Mouse (Mus musculus) small intestine, adult 2 months (tissue): ENCODE measurements around the gene Myh7. TPM values are rescaled to one million over a fixed set of nuclear protein-coding genes. Genes with fewer than 3 reads are reported as not detected.

Source experiments
- H3K27ac ChIP-seq: fragments of 200-500 bp; 2 replicates; pipeline ENCODE4 v1.5.1; 2012; ENCODE audit warnings: low read depth, low read length, control low read depth, inconsistent platforms; ENCODE audit not compliant: insufficient read depth
- H3K27me3 ChIP-seq: fragments of 200-500 bp; 2 replicates; pipeline ENCODE4 v1.6.1; 2012; ENCODE audit warnings: mild to moderate bottlenecking, moderate library complexity, low read length, inconsistent platforms; ENCODE audit not compliant: control insufficient read depth, insufficient read depth
- H3K36me3 ChIP-seq: fragments of 200-500 bp; 2 replicates; pipeline ENCODE4 v1.6.1; 2012; ENCODE audit warnings: mild to moderate bottlenecking, low read length, control low read depth, inconsistent platforms; ENCODE audit not compliant: control insufficient read depth, insufficient read depth
- H3K4me1 ChIP-seq: fragments of 200-500 bp; 2 replicates; pipeline ENCODE4 v1.6.1; 2012; ENCODE audit warnings: low read length, inconsistent platforms, mixed read lengths; ENCODE audit not compliant: control insufficient read depth, insufficient read depth, insufficient read length
- H3K4me3 ChIP-seq: fragments of 200-500 bp; 2 replicates; pipeline ENCODE4 v1.5.1; 2012; ENCODE audit warnings: low read depth, mild to moderate bottlenecking, control low read depth, inconsistent platforms, low read length, moderate library complexity
- CTCF ChIP-seq: fragments of 200-500 bp; IDR thresholded peaks from 2 replicates; pipeline ENCODE4 v1.5.1; 2012; ENCODE audit warnings: low read depth, mild to moderate bottlenecking, control low read depth, inconsistent platforms, low read length, moderate library complexity, mixed read lengths; ENCODE audit not compliant: insufficient replicate concordance, insufficient read length; ENCODE audit errors: extremely low read depth
- POLR2A ChIP-seq: fragments of 200-500 bp; IDR thresholded peaks from 2 replicates; pipeline ENCODE4 v1.6.1; 2012; ENCODE audit warnings: low read depth, mild to moderate bottlenecking, control low read depth, inconsistent platforms, low read length, moderate library complexity
- WGBS: fragments of 180-500 bp; shearing (Covaris S2); methylation state at CpG from one replicate; pipeline ENCODE4 v1.1.7; 2018; 5-methylcytosine and 5-hydroxymethylcytosine counted together
- polyA plus RNA-seq: library from polyadenylated mRNA; depleted of rRNA; stranded (reverse); fragments of >200 nt; gene quantifications from 2 replicates; pipeline ENCODE4 v1.2.3, GENCODE M21; 2012

Myh7 gene
- polyA plus RNA-seq, 1 experiment: 0.10 TPM

GRCm38 (mm10) chr14:54958503-54958902 lies 35.9 kb downstream of the Myh7 start:
- TF ChIP-seq POLR2A (no peak), CTCF (no peak)

DNA sequence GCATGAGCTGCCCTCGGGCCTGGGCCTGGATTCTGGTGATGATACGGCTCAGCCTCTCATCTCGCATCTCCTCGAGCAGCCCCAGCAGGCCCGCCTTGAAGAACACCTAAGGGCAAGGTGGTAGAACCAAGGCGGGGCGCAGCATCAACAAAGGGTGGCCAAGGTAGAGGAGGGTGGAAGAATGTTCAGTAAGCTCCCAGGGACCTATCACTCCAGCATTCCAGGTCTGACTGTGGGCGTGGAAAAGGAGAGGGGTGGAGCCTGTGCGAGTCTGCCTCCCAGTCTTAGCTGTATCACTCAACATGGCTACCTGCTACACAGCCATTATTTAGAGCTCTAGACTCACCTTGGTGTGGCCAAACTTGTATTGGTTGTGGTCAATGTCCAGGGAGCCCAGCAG lies 37.9 kb downstream of the Myh7 start:
- TF ChIP-seq POLR2A: no peak
- TF ChIP-seq CTCF: no peak
- Histone ChIP-seq H3K4me1 (no peaks in the 10 kb centered on the region), H3K4me3 (no peak overlapping the region), H3K27me3 (no peaks in the 10 kb centered on the region), H3K27ac (no peak overlapping the region), H3K36me3 (no peaks in the 10 kb centered on the region)
- WGBS: 76% methylated on average over 9 of the region's 9 CpGs

More at GRCm38 (mm10) chr14:54958503-54958902, 35.9 kb downstream of the Myh7 start:
- H3K27me3 ChIP-seq: no peaks in the 10 kb centered on the region
- no peaks in the 10 kb centered on the region for H3K4me1 ChIP-seq
- 79% methylated on average over 4 of the region's 4 CpGs for WGBS
- H3K4me3 ChIP-seq: no peak overlapping the region
- no peaks in the 10 kb centered on the region for H3K36me3 ChIP-seq
- H3K27ac ChIP-seq: no peak overlapping the region

GRCm38 (mm10) chr14:54955481-54955880 lies 38.9 kb downstream of the Myh7 start:
- H3K27me3 ChIP-seq: no peaks in the 10 kb centered on the region
- WGBS: 76% methylated on average over 3 of the region's 3 CpGs
- TF ChIP-seq POLR2A (no peak), CTCF (no peak)
- H3K4me3 ChIP-seq: no peak overlapping the region
- no peaks in the 10 kb centered on the region for H3K4me1 ChIP-seq
- H3K36me3 ChIP-seq: no peaks in the 10 kb centered on the region
- H3K27ac ChIP-seq: no peak overlapping the region

DNA sequence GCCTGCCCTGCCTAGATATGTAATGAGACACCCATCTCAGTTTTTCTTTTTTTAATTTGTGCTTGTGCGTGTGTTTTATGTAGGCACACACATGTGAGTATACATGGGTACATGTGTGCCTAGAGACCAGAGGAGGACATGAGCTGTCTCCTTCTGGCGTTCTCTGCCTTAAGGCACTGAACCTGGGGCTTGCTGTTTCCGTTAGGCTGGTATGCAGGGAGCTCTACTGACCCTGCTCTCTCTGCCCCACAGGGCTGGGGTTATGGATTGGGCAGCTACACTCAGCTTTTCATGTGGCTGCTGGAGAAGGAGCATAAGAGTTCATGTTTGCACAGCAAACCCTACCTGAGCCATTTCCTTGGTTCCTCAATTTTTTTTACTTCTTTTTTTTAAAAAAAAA lies 40.0 kb downstream of the Myh7 start:
- WGBS: 66% methylated on average over 3 of the region's 3 CpGs
- H3K4me3 ChIP-seq: no peak overlapping the region
- H3K27ac ChIP-seq: no peak overlapping the region
- TF ChIP-seq CTCF: no peak
- no peak for TF ChIP-seq POLR2A
- no peaks in the 10 kb centered on the region for H3K4me1 ChIP-seq
- no peaks in the 10 kb centered on the region for H3K27me3 ChIP-seq
- H3K36me3 ChIP-seq: no peaks in the 10 kb centered on the region

DNA sequence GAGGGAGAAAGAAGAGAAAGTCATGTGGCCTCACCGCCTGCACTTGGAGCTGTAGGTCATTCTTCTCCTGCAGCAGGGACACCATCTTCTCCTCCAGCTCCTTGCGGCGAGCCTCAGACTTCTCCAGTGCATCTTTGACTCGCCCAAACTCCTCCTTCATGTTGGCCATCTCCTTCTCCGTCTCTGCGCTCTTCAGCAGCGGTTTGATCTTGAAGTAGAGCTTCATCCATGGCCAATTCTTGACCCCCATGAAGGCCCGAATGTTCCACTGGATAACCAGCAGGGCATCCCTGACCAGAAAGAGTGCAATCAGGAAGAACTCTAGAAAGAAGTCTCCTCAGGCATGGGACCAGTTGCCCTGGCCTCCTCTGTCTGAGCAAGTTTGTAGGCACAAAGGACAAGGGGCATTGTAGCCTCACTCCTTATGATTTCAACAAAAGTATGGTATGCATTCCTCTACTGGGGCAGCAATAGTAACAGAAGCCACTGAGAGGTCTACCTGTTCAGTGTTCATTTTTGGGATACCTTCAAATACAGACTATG lies 40.7 kb downstream of the Myh7 start:
- no peaks in the 10 kb centered on the region for H3K36me3 ChIP-seq
- no peak overlapping the region for H3K4me3 ChIP-seq
- H3K27me3 ChIP-seq: no peaks in the 10 kb centered on the region
- WGBS: 91% methylated on average over 8 of the region's 8 CpGs
- H3K4me1 ChIP-seq: no peaks in the 10 kb centered on the region
- H3K27ac ChIP-seq: no peak overlapping the region
- TF ChIP-seq CTCF (no peak), POLR2A (no peak)

- WGBS: 87% methylated on average over 6 of the region's 6 CpGs
- TF ChIP-seq CTCF (no peak), POLR2A (no peak)
- Histone ChIP-seq H3K4me1 (no peaks in the 10 kb centered on the region), H3K27ac (no peak overlapping the region), H3K27me3 (no peaks in the 10 kb centered on the region), H3K4me3 (no peak overlapping the region), H3K36me3 (no peaks in the 10 kb centered on the region)
These were observed 42.8 kb downstream of the Myh7 start for GRCm38 (mm10) chr14:54951587-54951986.

DNA sequence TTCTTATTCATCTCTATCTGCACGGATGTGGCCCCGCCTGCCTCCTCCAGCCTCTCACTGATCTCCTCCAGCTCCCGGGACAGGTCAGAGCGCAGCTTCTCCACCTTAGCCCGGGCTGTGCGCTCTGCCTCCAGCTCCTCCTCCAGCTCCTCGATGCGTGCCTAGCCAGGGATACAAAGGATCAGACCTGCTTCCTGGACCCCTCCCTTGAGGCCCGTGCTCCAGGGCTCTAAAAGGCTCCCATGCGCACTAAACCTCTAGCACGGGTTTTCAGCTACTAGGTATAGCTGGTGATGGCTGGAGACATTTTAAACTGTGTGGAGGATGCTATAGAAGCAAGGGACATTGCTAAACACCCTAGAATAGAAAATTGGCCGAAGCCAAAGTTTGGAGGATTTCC lies 43.9 kb downstream of the Myh7 start:
- no peaks in the 10 kb centered on the region for H3K4me1 ChIP-seq
- H3K4me3 ChIP-seq: no peak overlapping the region
- WGBS: 53% methylated on average over 12 of the region's 12 CpGs
- H3K27me3 ChIP-seq: no peaks in the 10 kb centered on the region
- no peaks in the 10 kb centered on the region for H3K36me3 ChIP-seq
- H3K27ac ChIP-seq: no peak overlapping the region
- no peak for TF ChIP-seq CTCF
- no peak for TF ChIP-seq POLR2A
